In genomic region chr4:62494230-62494629, GRCm38 (mm10) we compare ENCODE assay signal across 31 mouse cellular contexts. TPM values are rescaled to one million over a fixed set of nuclear protein-coding genes. Genes with fewer than 3 reads are reported as not detected.
DNase-seq lines count a peak whose midpoint lies in the region; ATAC-seq and TF ChIP-seq lines count a peak whose summit lies in the region.
"Had no signal": no experiment of that assay in that cellular context is flagged by ENCODE, and none has a peak within 500 bp of the region (broad histone marks: within the 10 kb centered on the region; RNA-seq: fewer than 3 reads in every experiment).

No protein-coding gene starts in this region.

- H3K27me3 ChIP-seq in heart, embryonic 12.5 days (replicated peaks), result no peaks in the 10 kb centered on the region
- H3K27me3 ChIP-seq in kidney, embryonic 15.5 days, result no peaks in the 10 kb centered on the region
- H3K27me3 ChIP-seq in myocyte (ENCODE audit: control insufficient read depth, insufficient read depth, insufficient read length), result no peaks in the 10 kb centered on the region
- H3K27me3 ChIP-seq: CH12.LX; embryonic facial prominence, embryonic 13.5 days; forebrain, embryonic 12.5 days; forebrain, embryonic 15.5 days; heart, embryonic 15.5 days; hindbrain, embryonic 13.5 days had no signal

- no peak overlapping the region for H3K4me3 ChIP-seq in heart, embryonic 12.5 days
- H3K4me3 ChIP-seq in kidney, embryonic 15.5 days (replicated peaks), result no peak overlapping the region
- no peak overlapping the region for H3K4me3 ChIP-seq in myocyte
- H3K4me3 ChIP-seq: embryonic facial prominence, embryonic 10.5 days; embryonic facial prominence, embryonic 13.5 days; erythroblast, embryonic 14.5 days; forebrain, embryonic 12.5 days; forebrain, embryonic 15.5 days; heart, embryonic 15.5 days; hindbrain, embryonic 10.5 days; hindbrain, embryonic 13.5 days had no signal

- ATAC-seq in heart, embryonic 12.5 days (ENCODE audit: insufficient number of reproducible peaks, low FRiP score), result no peak
- 0 out of 2 replicates have a peak, but pooled peaks have one; percentile 25 for ATAC-seq in kidney, embryonic 15.5 days (replicated peaks; ENCODE audit: low FRiP score)
- no peak for ATAC-seq in inflammation-experienced regulatory T-cells, adult 6 months
- ATAC-seq: activated CD4-positive, CD25-positive, alpha-beta regulatory T cell, adult 4 months; forebrain, embryonic 15.5 days; hindbrain, embryonic 16.5 days had no signal

- H3K36me3 ChIP-seq in heart, embryonic 12.5 days, result peaks cover 17% of the 10 kb centered on the region
- peaks cover 34% of the 10 kb centered on the region for H3K36me3 ChIP-seq in kidney, embryonic 15.5 days
- H3K36me3 ChIP-seq in myocyte (ENCODE audit: control insufficient read depth, insufficient read depth), result no peaks in the 10 kb centered on the region

- no peak overlapping the region for H3K9ac ChIP-seq in heart, embryonic 12.5 days
- no peak overlapping the region for H3K9ac ChIP-seq in kidney, embryonic 15.5 days
- H3K9ac ChIP-seq: embryonic facial prominence, embryonic 13.5 days; forebrain, embryonic 12.5 days; forebrain, embryonic 15.5 days; heart, embryonic 15.5 days; hindbrain, embryonic 13.5 days had no signal

- 55% methylated on average over 9 of the region's 9 CpGs for WGBS in heart, embryonic 12.5 days
- 65% methylated on average over 9 of the region's 9 CpGs for WGBS in kidney, embryonic 15.5 days

- 0 out of 2 replicates have a peak, but pooled peaks cover 6% of the 10 kb centered on the region for H3K4me1 ChIP-seq in heart, embryonic 12.5 days (replicated peaks)
- H3K4me1 ChIP-seq in kidney, embryonic 15.5 days, result no peaks in the 10 kb centered on the region
- H3K4me1 ChIP-seq: embryonic facial prominence, embryonic 10.5 days; embryonic facial prominence, embryonic 13.5 days; forebrain, embryonic 12.5 days; hindbrain, embryonic 10.5 days; hindbrain, embryonic 13.5 days had no signal

- no peak overlapping the region for H3K4me2 ChIP-seq in heart, embryonic 12.5 days
- no peak overlapping the region for H3K4me2 ChIP-seq in kidney, embryonic 15.5 days
- peak overlapping the region; percentile 5 for H3K4me2 ChIP-seq in myocyte (ENCODE audit: low read depth)
- H3K4me2 ChIP-seq: embryonic facial prominence, embryonic 13.5 days; forebrain, embryonic 12.5 days; forebrain, embryonic 15.5 days; heart, embryonic 11.5 days; heart, embryonic 15.5 days; hindbrain, embryonic 13.5 days had no signal

- H3K9me3 ChIP-seq in heart, embryonic 12.5 days (replicated peaks), result no peaks in the 10 kb centered on the region
- no peaks in the 10 kb centered on the region for H3K9me3 ChIP-seq in kidney, embryonic 15.5 days (replicated peaks)
- H3K9me3 ChIP-seq: embryonic facial prominence, embryonic 10.5 days; embryonic facial prominence, embryonic 13.5 days; forebrain, embryonic 12.5 days; forebrain, embryonic 15.5 days; heart, embryonic 15.5 days; hindbrain, embryonic 10.5 days; hindbrain, embryonic 13.5 days had no signal

- no peaks in the 10 kb centered on the region for H3K79me2 ChIP-seq in myocyte (ENCODE audit: control insufficient read depth, insufficient read depth)

- no peak overlapping the region for H3ac ChIP-seq in myocyte (ENCODE audit: control insufficient read depth, insufficient read length)

- H3K27ac ChIP-seq in heart, embryonic 12.5 days (ENCODE audit: poor library complexity, severe bottlenecking), result no peak overlapping the region
- H3K27ac ChIP-seq in kidney, embryonic 15.5 days, result no peak overlapping the region
- H3K27ac ChIP-seq: embryonic facial prominence, embryonic 10.5 days; embryonic facial prominence, embryonic 13.5 days; forebrain, embryonic 12.5 days; forebrain, embryonic 15.5 days; heart, embryonic 15.5 days; hindbrain, embryonic 10.5 days; hindbrain, embryonic 13.5 days had no signal

- TF ChIP-seq POLR2A in myocyte (IDR thresholded peaks at IDR 0.05; ENCODE audit: insufficient read length, low read depth), result no peak

- peak; percentile 77 for DNase-seq in heart, adult 11 months
- DNase-seq in kidney, postnatal 4 days, result no peak
- peak; percentile 9 for DNase-seq in A20 (ENCODE audit: low read depth, low spot score)
- DNase-seq: adrenal gland, adult 8-10 months; adrenal gland, postnatal 25 days; B cell, adult 2 months; cerebellum, adult 11-12 months; cerebellum, adult 8-10 months; cerebellum, postnatal 10 days; cerebellum, postnatal 36 days; embryo, embryonic 11 days; gastrocnemius, postnatal 10 days; gastrocnemius, postnatal 36 days; heart, postnatal 10 days; heart, postnatal 36 days had no signal

TF ChIP-seq in myocyte, 11 proteins besides CTCF, POLR2A, EP300 and RAD21:
- TF ChIP-seq TCF12 (IDR thresholded peaks at IDR 0.05; ENCODE audit: insufficient read depth, poor library complexity, severe bottlenecking) (peak; percentile 77), MYOG (IDR thresholded peaks at IDR 0.05; ENCODE audit: control insufficient read depth in 1 of 3, insufficient read depth in 1 of 3, insufficient read length in 2 of 3, low read depth in 2 of 3) (peak in 1 of 3 experiments; percentile 87), MYOD1 (IDR thresholded peaks at IDR 0.05; ENCODE audit: control insufficient read depth in 1 of 3, insufficient read length in 2 of 3, low read depth in 2 of 3) (peak in 1 of 3 experiments; percentile 66), TCF3 (IDR thresholded peaks at IDR 0.05; ENCODE audit: insufficient read length, low read depth) (no peak), REST (IDR thresholded peaks at IDR 0.05; ENCODE audit: insufficient read depth, insufficient read length) (no peak), POLR2AphosphoS2 (IDR thresholded peaks at IDR 0.05; ENCODE audit: insufficient read length, low read depth) (no peak), MAX (IDR thresholded peaks at IDR 0.05; ENCODE audit: low read depth) (no peak), E2F4 (IDR thresholded peaks at IDR 0.05; ENCODE audit: insufficient read depth) (no peak), USF1 (IDR thresholded peaks at IDR 0.05; ENCODE audit: low read depth) (no peak), CEBPB (IDR thresholded peaks at IDR 0.05; ENCODE audit: insufficient read depth, poor library complexity, severe bottlenecking) (no peak), SRF (IDR thresholded peaks at IDR 0.05; ENCODE audit: control insufficient read depth, insufficient read length, low read depth) (no peak)

RNA-seq across cellular contexts. Expression of gene Hdhd3, which starts 9.0 kb away (rescaled TPM):
- 7.0 and 8.0 TPM in 2 replicates for polyA plus RNA-seq in heart, embryonic 12.5 days (2016; fragmentation: Nextera tagmentation; extraction: Ambion mirVana)
- 14.7 and 15.2 TPM in 2 replicates for polyA plus RNA-seq in kidney, embryonic 15.5 days (2015; fragmentation: Nextera tagmentation; extraction: Ambion mirVana)
- polyA plus RNA-seq in myocyte (2012; fragmentation: generic; extraction: Trizol), result 26.8 TPM
- polyA plus RNA-seq in inflammation-experienced regulatory T-cells, adult 6 months (2017; shearing (Covaris generic)), result 1 to 10 TPM; 1.6 to 2.0 (median 1.8) TPM

RNA-seq across cellular contexts. Expression of gene Bspry, which starts 14.4 kb away (rescaled TPM):
- 0.49 and 0.64 TPM in 2 replicates for polyA plus RNA-seq in heart, embryonic 12.5 days (2016; fragmentation: Nextera tagmentation; extraction: Ambion mirVana)
- polyA plus RNA-seq in kidney, embryonic 15.5 days (2015; fragmentation: Nextera tagmentation; extraction: Ambion mirVana), result 19.5 and 21.3 TPM in 2 replicates
- polyA plus RNA-seq in myocyte (2012; fragmentation: generic; extraction: Trizol), result 1.1 TPM
- polyA plus RNA-seq in inflammation-experienced regulatory T-cells, adult 6 months (2017; shearing (Covaris generic)), result 1 to 10 TPM; 1.3 to 3.2 (median 1.9) TPM
- polyA plus RNA-seq: erythroblast, embryonic 14.5 days had no signal

RNA-seq across cellular contexts. Expression of gene Wdr31, which starts 23.5 kb away (rescaled TPM):
- 3.3 and 4.0 TPM in 2 replicates for polyA plus RNA-seq in heart, embryonic 12.5 days (2016; fragmentation: Nextera tagmentation; extraction: Ambion mirVana)
- 11.8 and 13.6 TPM in 2 replicates for polyA plus RNA-seq in kidney, embryonic 15.5 days (2015; fragmentation: Nextera tagmentation; extraction: Ambion mirVana)
- polyA plus RNA-seq in myocyte (2012; fragmentation: generic; extraction: Trizol), result 3.3 TPM
- under 1 TPM in 2 of 3 experiments, not detected in 1; 0.38 to 0.99 TPM for polyA plus RNA-seq in inflammation-experienced regulatory T-cells, adult 6 months (2017; shearing (Covaris generic))
- polyA plus RNA-seq: erythroblast, embryonic 14.5 days had no signal

RNA-seq across cellular contexts. Expression of gene Alad, which starts 25.5 kb away (rescaled TPM):
- 74.3 and 80.0 TPM in 2 replicates for polyA plus RNA-seq in heart, embryonic 12.5 days (2016; fragmentation: Nextera tagmentation; extraction: Ambion mirVana)
- polyA plus RNA-seq in kidney, embryonic 15.5 days (2015; fragmentation: Nextera tagmentation; extraction: Ambion mirVana), result 97.3 and 106 TPM in 2 replicates
- polyA plus RNA-seq in myocyte (2012; fragmentation: generic; extraction: Trizol), result 89.6 TPM
- polyA plus RNA-seq in inflammation-experienced regulatory T-cells, adult 6 months (2017; shearing (Covaris generic)), result 10 to 100 TPM; 75.5 to 92.5 (median 76.8) TPM

RNA-seq across cellular contexts. Expression of gene Pole3, which starts 30.6 kb away (rescaled TPM):
- 53.6 and 59.9 TPM in 2 replicates for polyA plus RNA-seq in heart, embryonic 12.5 days (2016; fragmentation: Nextera tagmentation; extraction: Ambion mirVana)
- polyA plus RNA-seq in kidney, embryonic 15.5 days (2015; fragmentation: Nextera tagmentation; extraction: Ambion mirVana), result 94.0 and 100 TPM in 2 replicates
- polyA plus RNA-seq in myocyte (2012; fragmentation: generic; extraction: Trizol), result 37.3 TPM
- 10 to 100 TPM; 28.8 to 36.2 (median 36.2) TPM for polyA plus RNA-seq in inflammation-experienced regulatory T-cells, adult 6 months (2017; shearing (Covaris generic))

Comparison
In these comparisons a context has a peak if more than half of its experiments do, and no peak if none do; other contexts are left out.
1. DNase-seq: peak in heart, adult 11 months (single experiment) and A20 (single experiment); none in kidney, postnatal 4 days (0 of 2).